Mouse (Mus musculus) heart, postnatal 0 days (tissue): ENCODE results near the gene Atxn1.

ENCODE experiments used
- CTCF ChIP-seq: IDR thresholded peaks from 2 replicates; pipeline ENCODE4 v1.5.1; 2016; ENCODE audit warnings: antibody characterized with exemption, control low read depth, low read depth
- EP300 ChIP-seq: IDR thresholded peaks from 2 replicates; pipeline ENCODE4 v1.6.1; 2016; ENCODE audit warnings: antibody characterized with exemption, low read depth

DNA sequence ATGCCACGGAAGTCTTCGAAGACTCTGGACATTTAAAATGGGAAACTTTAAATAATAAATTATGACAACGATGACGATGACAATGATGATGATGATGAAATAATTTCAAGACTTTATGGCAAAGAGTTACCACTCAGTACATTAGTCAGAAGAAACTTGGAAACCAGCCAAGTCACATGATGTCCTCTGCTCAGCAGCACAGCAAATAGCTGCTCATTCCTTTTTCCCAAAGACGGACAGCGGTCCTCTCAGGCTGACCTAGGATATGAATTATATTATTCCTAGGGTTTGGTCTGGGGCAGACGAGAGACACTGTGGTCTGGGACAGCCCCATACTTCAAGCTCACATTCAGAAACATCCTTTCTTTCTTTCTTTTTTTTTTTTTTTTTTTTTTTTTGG, 22.5 kb downstream of the Atxn1 start:
- TF ChIP-seq CTCF (no peak), EP300 (no peak)
